ENCODE assay signal across 8 mouse cellular contexts in genomic region chr10:79928907-79929701, GRCm38 (mm10). TPM values are rescaled to one million over a fixed set of nuclear protein-coding genes. Genes with fewer than 3 reads are reported as not detected.
DNase-seq lines count a peak whose midpoint lies in the region; ATAC-seq lines count a peak whose summit lies in the region.

No protein-coding gene starts in this region.

- peak overlapping the region; percentile 83 for H3K4me2 ChIP-seq in heart, embryonic 14.5 days (ENCODE audit: low read length)
- peak overlapping the region; percentile 89 for H3K4me2 ChIP-seq in hindbrain, embryonic 13.5 days
- peak overlapping the region; percentile 91 for H3K4me2 ChIP-seq in midbrain, embryonic 13.5 days (replicated peaks)

- peak overlapping the region; percentile 89 to 93; a peak in 3 of 4 replicates for H3K4me3 ChIP-seq in heart, embryonic 14.5 days (ENCODE audit: control insufficient read depth in 1 of 2, insufficient read depth in 1 of 2, low read depth in 1 of 2, low read length in 2 of 2)
- peak overlapping the region; percentile 79 for H3K4me3 ChIP-seq in embryonic facial prominence, embryonic 10.5 days
- peak overlapping the region; percentile 87 for H3K4me3 ChIP-seq in hindbrain, embryonic 13.5 days
- peak overlapping the region; percentile 81 for H3K4me3 ChIP-seq in midbrain, embryonic 13.5 days (replicated peaks)

- 20% methylated on average over 9 of the region's 9 CpGs for WGBS in heart, embryonic 14.5 days
- WGBS in embryonic facial prominence, embryonic 10.5 days = 16% methylated on average over 9 of the region's 9 CpGs
- 22% methylated on average over 9 of the region's 9 CpGs for WGBS in hindbrain, embryonic 13.5 days
- 19% methylated on average over 9 of the region's 9 CpGs for WGBS in midbrain, embryonic 13.5 days

- H3K9ac ChIP-seq in heart, embryonic 14.5 days (ENCODE audit: low read length) = peak overlapping the region; percentile 95; the same call in 1 of the 2 replicates
- H3K9ac ChIP-seq in hindbrain, embryonic 13.5 days = peak overlapping the region; percentile 95
- H3K9ac ChIP-seq in midbrain, embryonic 13.5 days (replicated peaks) = peak overlapping the region; percentile 87

- peaks cover 27% of the 10 kb centered on the region for H3K36me3 ChIP-seq in heart, embryonic 14.5 days (ENCODE audit: control insufficient read depth, insufficient read depth, low read length)
- peaks cover 45% of the 10 kb centered on the region for H3K36me3 ChIP-seq in embryonic facial prominence, embryonic 10.5 days (replicated peaks)
- peaks cover 27% of the 10 kb centered on the region for H3K36me3 ChIP-seq in hindbrain, embryonic 13.5 days
- H3K36me3 ChIP-seq in midbrain, embryonic 13.5 days = peaks cover 33% of the 10 kb centered on the region

- H3K27me3 ChIP-seq in heart, embryonic 14.5 days (ENCODE audit: control insufficient read depth, insufficient read depth, low read length) = no peaks in the 10 kb centered on the region
- peaks cover 1% of the 10 kb centered on the region for H3K27me3 ChIP-seq in embryonic facial prominence, embryonic 10.5 days (replicated peaks; ENCODE audit: low read depth, poor library complexity, severe bottlenecking)
- peaks cover 5% of the 10 kb centered on the region; the same call in 1 of the 2 replicates for H3K27me3 ChIP-seq in hindbrain, embryonic 13.5 days
- no peaks in the 10 kb centered on the region; the same call in 1 of the 2 replicates for H3K27me3 ChIP-seq in midbrain, embryonic 13.5 days

- H3K27ac ChIP-seq in heart, embryonic 14.5 days (replicated peaks in 1 of 2; ENCODE audit: control insufficient read depth in 1 of 2, insufficient read depth in 1 of 2, low read depth in 2 of 2, low read length in 2 of 2) = peak overlapping the region in 1 of 2 experiments; percentile 94; a peak in 2 of 4 replicates
- H3K27ac ChIP-seq in embryonic facial prominence, embryonic 10.5 days (replicated peaks) = peak overlapping the region; percentile 94
- H3K27ac ChIP-seq in hindbrain, embryonic 13.5 days = peak overlapping the region; percentile 94
- peak overlapping the region; percentile 89 for H3K27ac ChIP-seq in midbrain, embryonic 13.5 days

- intact Hi-C loops in heart, postnatal 10 days (cut with DNase I) = no loop called here
- intact Hi-C loops in left cerebral cortex, postnatal 25 days (cut with DNase I) = no loop called here

- peaks cover 29 to 51% of the 10 kb centered on the region in 2 experiments for H3K4me1 ChIP-seq in heart, embryonic 14.5 days (ENCODE audit: control insufficient read depth in 2 of 2, insufficient read depth in 2 of 2, low read length in 2 of 2)
- H3K4me1 ChIP-seq in embryonic facial prominence, embryonic 10.5 days = peaks cover 82% of the 10 kb centered on the region
- H3K4me1 ChIP-seq in hindbrain, embryonic 13.5 days (replicated peaks) = peaks cover 69% of the 10 kb centered on the region
- peaks cover 63% of the 10 kb centered on the region for H3K4me1 ChIP-seq in midbrain, embryonic 13.5 days (replicated peaks)

- no peak for DNase-seq in heart, postnatal 10 days
- peak; percentile 57 for DNase-seq in embryonic facial prominence, embryonic 10.5 days (ENCODE audit: low spot score)
- DNase-seq in left cerebral cortex, postnatal 25 days (ENCODE audit: low spot score in 2 of 2) = no peak
- DNase-seq in spleen, adult 12 weeks (ENCODE audit: low spot score) = no peak
- DNase-seq in adipocyte (ENCODE audit: low spot score) = no peak

- no peaks in the 10 kb centered on the region for H3K9me3 ChIP-seq in heart, embryonic 14.5 days (ENCODE audit: control insufficient read depth, low read length)
- H3K9me3 ChIP-seq in embryonic facial prominence, embryonic 10.5 days = no peaks in the 10 kb centered on the region
- H3K9me3 ChIP-seq in hindbrain, embryonic 13.5 days = no peaks in the 10 kb centered on the region
- H3K9me3 ChIP-seq in midbrain, embryonic 13.5 days = no peaks in the 10 kb centered on the region

- ATAC-seq in heart, embryonic 14.5 days (ENCODE audit: insufficient number of reproducible peaks, insufficient read depth, low FRiP score, low read depth) = no peak
- no peak for ATAC-seq in hindbrain, embryonic 13.5 days (ENCODE audit: low FRiP score)
- ATAC-seq in midbrain, embryonic 13.5 days = no peak

RNA-seq across cellular contexts. Expression of gene Arid3a, which starts 2.3 kb away (rescaled TPM):
- polyA plus RNA-seq in heart, embryonic 14.5 days (2014; fragmentation: Nextera tagmentation; extraction: Ambion mirVana) = 1.9 and 2.8 TPM in 2 replicates
- total RNA-seq in heart, postnatal 10 days (2021) = 1 to 10 TPM; 3.1 to 3.2 TPM
- polyA plus RNA-seq in embryonic facial prominence, embryonic 10.5 days (2016; fragmentation: Nextera tagmentation; extraction: Ambion mirVana) = 15.7 and 18.0 TPM in 2 replicates
- polyA plus RNA-seq in hindbrain, embryonic 13.5 days (2015; fragmentation: Nextera tagmentation; extraction: Ambion mirVana) = 3.5 and 4.0 TPM in 2 replicates
- polyA plus RNA-seq in midbrain, embryonic 13.5 days (2015; fragmentation: Nextera tagmentation; extraction: Ambion mirVana) = 3.8 and 3.9 TPM in 2 replicates
- 1 to 10 TPM; 5.4 to 8.6 TPM for total RNA-seq in left cerebral cortex, postnatal 25 days (2021)

RNA-seq across cellular contexts. Expression of gene R3hdm4, which starts 8.1 kb away (rescaled TPM):
- polyA plus RNA-seq in heart, embryonic 14.5 days (2014; fragmentation: Nextera tagmentation; extraction: Ambion mirVana) = 96.7 and 98.5 TPM in 2 replicates
- total RNA-seq in heart, postnatal 10 days (2021) = 10 to 100 TPM; 93.4 to 94.9 TPM
- 125 and 136 TPM in 2 replicates for polyA plus RNA-seq in embryonic facial prominence, embryonic 10.5 days (2016; fragmentation: Nextera tagmentation; extraction: Ambion mirVana)
- polyA plus RNA-seq in hindbrain, embryonic 13.5 days (2015; fragmentation: Nextera tagmentation; extraction: Ambion mirVana) = 243 and 256 TPM in 2 replicates
- polyA plus RNA-seq in midbrain, embryonic 13.5 days (2015; fragmentation: Nextera tagmentation; extraction: Ambion mirVana) = 231 TPM in 2 replicates
- total RNA-seq in left cerebral cortex, postnatal 25 days (2021) = 100 to 1,000 TPM; 366 to 394 TPM

RNA-seq across cellular contexts. Expression of gene Kiss1r, which starts 12.3 kb away (rescaled TPM):
- 0.19 and 0.70 TPM in 2 replicates for polyA plus RNA-seq in heart, embryonic 14.5 days (2014; fragmentation: Nextera tagmentation; extraction: Ambion mirVana)
- total RNA-seq in heart, postnatal 10 days (2021) = under 1 TPM; 0.17 to 0.22 TPM
- polyA plus RNA-seq in embryonic facial prominence, embryonic 10.5 days (2016; fragmentation: Nextera tagmentation; extraction: Ambion mirVana) = 0.33 and 0.37 TPM in 2 replicates
- 2.1 and 2.3 TPM in 2 replicates for polyA plus RNA-seq in hindbrain, embryonic 13.5 days (2015; fragmentation: Nextera tagmentation; extraction: Ambion mirVana)
- 2.2 and 2.3 TPM in 2 replicates for polyA plus RNA-seq in midbrain, embryonic 13.5 days (2015; fragmentation: Nextera tagmentation; extraction: Ambion mirVana)
- total RNA-seq in left cerebral cortex, postnatal 25 days (2021) = 1 to 10 TPM; 7.1 to 7.8 TPM

RNA-seq across cellular contexts. Expression of gene Gm26602, which starts 18.4 kb away (rescaled TPM):
- polyA plus RNA-seq in heart, embryonic 14.5 days (2014; fragmentation: Nextera tagmentation; extraction: Ambion mirVana) = 4.6 TPM in 1 of 2 replicates, not detected in the other
- not detected for total RNA-seq in heart, postnatal 10 days (2021)
- 3.4 TPM in 1 of 2 replicates, not detected in the other for polyA plus RNA-seq in embryonic facial prominence, embryonic 10.5 days (2016; fragmentation: Nextera tagmentation; extraction: Ambion mirVana)
- polyA plus RNA-seq in hindbrain, embryonic 13.5 days (2015; fragmentation: Nextera tagmentation; extraction: Ambion mirVana) = 20.6 and 22.0 TPM in 2 replicates
- 17.5 and 34.1 TPM in 2 replicates for polyA plus RNA-seq in midbrain, embryonic 13.5 days (2015; fragmentation: Nextera tagmentation; extraction: Ambion mirVana)
- total RNA-seq in left cerebral cortex, postnatal 25 days (2021) = not detected

RNA-seq across cellular contexts. Expression of gene Med16, which starts 20.4 kb away (rescaled TPM):
- polyA plus RNA-seq in heart, embryonic 14.5 days (2014; fragmentation: Nextera tagmentation; extraction: Ambion mirVana) = 34.7 TPM in 2 replicates
- total RNA-seq in heart, postnatal 10 days (2021) = 10 to 100 TPM; 59.5 to 60.0 TPM
- 63.6 and 68.1 TPM in 2 replicates for polyA plus RNA-seq in embryonic facial prominence, embryonic 10.5 days (2016; fragmentation: Nextera tagmentation; extraction: Ambion mirVana)
- polyA plus RNA-seq in hindbrain, embryonic 13.5 days (2015; fragmentation: Nextera tagmentation; extraction: Ambion mirVana) = 55.3 and 58.3 TPM in 2 replicates
- 62.9 and 69.1 TPM in 2 replicates for polyA plus RNA-seq in midbrain, embryonic 13.5 days (2015; fragmentation: Nextera tagmentation; extraction: Ambion mirVana)
- 10 to 100 TPM; 57.5 to 59.8 TPM for total RNA-seq in left cerebral cortex, postnatal 25 days (2021)
